Mouse (Mus musculus): ENCODE results near the gene Wdr45b. TPM values are rescaled to one million over a fixed set of nuclear protein-coding genes. Genes with fewer than 3 reads are reported as not detected.
"Not testable (repeated sequence)": the region's sequence is repeated elsewhere in the genome, so short reads cannot be mapped to it uniquely, and the experiment has no call there.

Gene Wdr45b
- total RNA-seq, 2 experiments from 2014 or later, result 42.0 to 43.6 TPM

DNA sequence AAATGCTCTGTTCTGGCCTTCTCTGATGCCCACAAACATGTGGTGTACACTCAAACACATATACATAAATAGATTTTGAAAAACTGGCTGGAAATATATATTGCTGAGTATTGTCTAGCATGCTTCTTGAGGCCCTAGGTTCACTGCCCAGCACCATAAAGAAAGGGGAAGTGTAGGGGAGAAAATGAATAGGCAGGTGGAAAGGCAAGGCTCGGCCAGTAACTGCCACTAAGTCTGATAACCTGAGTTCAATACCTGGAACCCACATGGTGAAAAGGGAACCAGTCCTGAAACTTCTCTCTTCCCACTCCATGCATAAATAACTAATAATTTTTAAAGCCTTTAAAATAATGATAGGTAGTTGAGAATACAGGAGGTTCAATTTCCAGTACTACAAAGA is 14.6 kb downstream of the Wdr45b start:
- no peak for DNase-seq
- intact Hi-C loops (cut with DNase I), result no loop called here

DNA sequence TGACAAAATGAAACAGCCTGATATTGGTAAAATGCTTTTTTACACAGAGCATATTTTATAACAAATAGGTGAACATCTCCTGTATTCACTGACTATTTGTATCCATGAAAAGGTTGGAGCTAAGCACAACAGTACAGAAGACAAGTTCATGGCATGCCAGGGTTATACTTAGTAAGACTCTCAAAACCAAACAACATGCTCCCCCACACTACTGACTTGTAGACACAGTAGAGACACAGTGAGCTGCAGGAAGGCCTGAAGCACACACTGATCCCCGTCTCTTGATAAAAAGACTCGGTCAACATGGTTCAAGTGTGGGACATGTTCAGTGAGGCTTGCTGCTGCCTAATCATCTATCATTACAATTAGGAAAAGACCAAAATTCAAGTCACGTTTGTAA is 22.6 kb downstream of the Wdr45b start:
- intact Hi-C loops (cut with DNase I), result no loop called here
- DNase-seq, result no peak

DNA sequence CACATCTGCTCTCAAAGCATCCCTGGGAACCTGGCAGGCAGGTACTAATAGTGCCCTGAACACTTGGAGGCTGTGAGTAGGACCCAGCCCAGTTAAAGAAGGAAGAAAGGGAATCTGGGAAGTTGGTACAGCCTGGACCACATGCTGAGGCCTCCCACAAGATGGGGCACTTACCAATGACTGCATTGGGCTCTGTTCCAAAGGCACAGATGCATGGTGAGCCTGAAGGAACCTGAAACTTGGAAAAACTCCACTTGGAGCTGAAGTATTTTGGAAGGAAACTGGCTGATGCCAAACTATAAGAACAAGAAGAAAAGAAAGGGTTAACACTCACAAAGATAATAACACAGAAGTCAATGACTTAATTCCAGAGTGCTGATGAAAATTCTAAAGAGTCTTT is 25.6 kb downstream of the Wdr45b start:
- no peak for DNase-seq
- intact Hi-C loops (cut with DNase I), result no loop called here

DNA sequence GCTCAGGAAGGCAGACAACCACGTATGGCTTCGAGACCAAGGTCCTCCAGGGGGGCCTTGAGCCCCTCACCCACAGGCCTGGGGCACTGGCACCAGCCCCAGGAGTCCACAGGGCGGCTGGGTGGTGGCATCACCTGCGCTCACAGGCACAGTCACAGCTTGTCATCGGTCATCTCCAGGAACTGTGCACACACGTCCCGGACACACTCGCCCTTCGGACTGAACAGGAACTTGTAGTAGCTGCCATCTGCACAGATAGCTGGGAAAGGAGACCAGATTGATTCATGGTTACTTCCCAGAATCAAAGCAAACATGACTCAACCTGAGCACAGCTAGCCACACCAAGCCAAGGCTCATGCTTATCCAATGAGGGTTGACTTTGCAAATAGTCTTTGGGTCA is 26.0 kb downstream of the Wdr45b start:
- DNase-seq, result no peak
- intact Hi-C loops (cut with DNase I), result no loop called here

DNA sequence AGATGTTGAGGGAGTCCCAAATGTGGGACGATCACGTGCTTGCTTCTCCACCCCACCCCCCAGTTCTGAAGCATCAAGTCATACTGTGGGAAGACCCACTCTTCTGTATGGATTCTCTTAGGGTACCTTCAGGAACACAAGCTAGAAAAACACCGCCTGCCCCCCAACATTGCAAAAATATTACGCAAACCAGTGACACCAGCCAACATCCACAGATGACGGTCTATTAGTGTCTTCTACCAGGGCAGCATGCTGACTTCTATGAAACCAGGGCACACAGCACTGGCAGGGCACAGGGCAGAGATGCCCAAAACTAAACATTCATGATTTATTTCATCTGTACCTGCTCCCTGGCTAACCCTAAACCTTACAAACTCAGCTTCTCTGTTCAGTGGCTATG is 27.6 kb downstream of the Wdr45b start:
- intact Hi-C loops (cut with DNase I), result no loop called here
- DNase-seq, result no peak

DNA sequence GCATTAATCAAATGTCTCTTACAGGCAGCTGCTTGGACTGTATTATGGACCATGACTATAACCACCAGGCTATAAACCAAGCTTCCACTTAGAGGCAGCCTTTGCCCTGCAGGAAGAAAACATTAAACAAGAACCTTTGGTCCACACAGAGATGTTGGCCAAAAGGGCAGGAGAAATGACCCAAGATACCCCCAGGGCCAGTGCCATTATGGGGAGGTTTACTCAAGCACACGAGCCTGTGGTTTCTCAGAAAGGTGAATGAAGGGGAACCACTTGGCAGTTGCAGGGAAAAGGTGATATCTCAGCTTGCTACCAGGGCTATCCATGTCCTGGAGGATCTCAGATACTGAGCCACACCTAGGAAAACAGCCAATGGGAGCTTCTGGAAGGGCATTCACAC is 28.2 kb downstream of the Wdr45b start:
- no peak for DNase-seq
- intact Hi-C loops (cut with DNase I), result no loop called here

DNA sequence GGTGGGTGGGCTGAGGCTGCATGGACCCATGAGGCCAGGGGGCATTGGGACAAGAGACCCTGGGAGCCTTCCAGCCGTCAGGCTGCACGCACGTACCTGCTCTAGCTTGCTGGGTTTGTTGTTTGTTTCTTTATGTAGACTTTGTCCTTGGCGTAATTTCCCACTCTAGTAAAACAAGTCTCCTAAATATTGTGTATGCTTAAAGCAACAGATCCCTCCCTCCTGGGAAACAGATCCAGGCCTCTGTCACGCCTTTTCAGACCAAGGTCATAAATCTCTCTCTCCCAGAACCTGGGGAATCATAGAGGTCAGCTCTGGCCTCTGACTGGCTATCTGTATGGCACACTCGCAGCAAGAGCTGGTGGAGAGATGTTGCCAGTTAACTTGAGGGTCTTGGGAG is 46.5 kb downstream of the Wdr45b start:
- DNase-seq; intact Hi-C loops (cut with DNase I): not testable (repeated sequence)

DNA sequence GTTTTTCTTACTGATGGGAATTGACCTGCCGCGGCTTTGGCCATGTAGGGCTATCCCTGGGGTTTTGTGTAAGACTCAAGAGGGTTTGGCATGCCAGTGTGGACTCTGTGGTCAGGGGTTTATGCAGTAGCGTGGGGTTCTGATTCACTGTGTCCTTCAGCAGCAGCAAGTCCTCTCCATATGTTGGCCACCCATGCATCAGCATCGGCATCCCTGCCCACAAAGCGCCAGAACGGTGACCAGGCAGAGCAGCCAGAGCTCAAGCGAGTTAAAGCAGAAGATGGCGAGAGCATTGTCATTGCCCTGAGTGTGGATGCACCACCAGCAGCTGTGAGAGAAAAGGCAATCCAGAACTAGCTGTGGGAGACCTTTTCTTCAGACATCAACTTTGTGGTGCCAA is 47.6 kb downstream of the Wdr45b start:
- no peak for DNase-seq
- intact Hi-C loops (cut with DNase I), result no loop called here

DNA sequence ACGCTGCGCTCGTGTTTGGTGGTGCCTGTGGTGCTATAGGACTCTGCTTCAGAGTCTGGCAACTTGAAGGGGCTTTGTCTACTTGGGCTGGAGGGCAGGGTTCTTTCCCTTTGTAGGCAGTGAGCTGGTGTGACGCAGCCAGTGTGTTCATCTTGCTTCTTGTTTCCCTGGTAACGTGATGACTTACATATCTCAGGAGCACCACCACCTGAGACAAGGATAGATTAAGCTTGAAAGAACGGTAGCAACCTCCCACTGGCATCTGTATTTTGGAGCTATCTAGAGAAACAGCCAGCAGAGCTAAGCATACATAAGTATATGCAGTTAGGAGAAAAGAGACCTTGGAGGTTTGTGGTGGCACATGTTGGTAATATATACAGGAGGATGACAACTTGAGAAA is 48.9 kb downstream of the Wdr45b start:
- intact Hi-C loops (cut with DNase I), result no loop called here
- no peak for DNase-seq

DNA sequence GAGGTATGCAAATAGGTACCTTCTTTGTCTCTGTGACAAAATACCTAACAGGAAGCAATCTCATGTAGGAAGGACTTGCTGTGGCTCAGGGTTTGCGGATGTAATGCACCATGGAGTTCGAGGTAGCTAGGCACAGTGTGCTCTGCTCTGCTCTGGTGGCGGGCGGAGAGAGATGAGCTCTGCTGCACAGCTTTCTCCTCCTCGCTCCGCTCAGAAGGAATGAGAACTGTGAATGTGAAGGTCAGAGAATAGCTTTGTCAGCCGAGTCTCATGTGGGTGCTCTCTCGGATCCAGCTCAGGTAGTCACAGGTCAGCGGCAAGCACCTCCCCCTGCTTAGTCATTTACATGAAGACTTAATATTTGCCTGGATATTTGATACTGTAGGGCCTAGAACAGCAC is 54.0 kb downstream of the Wdr45b start:
- intact Hi-C loops (cut with DNase I), result no loop called here
- no peak for DNase-seq

DNA sequence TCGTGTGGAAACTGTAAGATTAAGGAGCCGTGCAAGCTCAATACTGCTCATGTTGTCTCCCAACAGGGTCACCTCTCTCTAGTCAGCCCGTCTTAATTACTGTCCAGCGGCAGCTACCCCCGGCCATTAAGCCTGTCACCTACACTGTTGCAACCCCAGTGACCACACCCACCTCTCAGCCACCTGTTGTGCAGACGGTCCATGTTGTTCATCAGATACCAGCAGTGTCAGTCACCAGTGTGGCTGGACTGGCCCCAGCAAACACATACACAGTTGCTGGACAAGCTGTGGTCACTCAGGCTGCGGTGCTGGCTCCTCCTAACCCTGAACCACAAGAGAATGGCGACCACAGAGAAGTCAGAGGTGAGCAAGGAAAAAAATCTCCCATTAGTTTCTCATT is 55.8 kb downstream of the Wdr45b start:
- no peak for DNase-seq
- intact Hi-C loops (cut with DNase I), result no loop called here

DNA sequence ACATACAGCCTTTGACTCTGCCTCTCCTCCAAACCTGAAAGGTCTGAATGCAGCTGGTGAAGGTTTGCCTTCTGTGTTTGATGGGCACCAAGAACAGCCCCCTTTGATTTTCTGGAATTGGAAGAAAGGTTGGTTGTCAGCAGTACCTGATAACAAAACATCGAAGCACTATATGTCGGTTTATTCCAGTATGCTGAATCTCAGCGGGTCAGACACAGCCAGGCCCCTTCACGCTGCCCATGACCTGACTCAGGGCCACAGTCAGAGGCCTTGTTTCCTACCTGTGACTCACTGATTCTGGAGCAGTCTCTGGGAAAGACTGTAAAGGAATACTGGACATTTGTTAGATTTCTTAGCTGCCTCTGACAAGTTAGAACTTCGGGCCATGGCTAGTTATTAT is 59.5 kb downstream of the Wdr45b start:
- intact Hi-C loops (cut with DNase I), result no loop called here
- DNase-seq, result no peak

DNA sequence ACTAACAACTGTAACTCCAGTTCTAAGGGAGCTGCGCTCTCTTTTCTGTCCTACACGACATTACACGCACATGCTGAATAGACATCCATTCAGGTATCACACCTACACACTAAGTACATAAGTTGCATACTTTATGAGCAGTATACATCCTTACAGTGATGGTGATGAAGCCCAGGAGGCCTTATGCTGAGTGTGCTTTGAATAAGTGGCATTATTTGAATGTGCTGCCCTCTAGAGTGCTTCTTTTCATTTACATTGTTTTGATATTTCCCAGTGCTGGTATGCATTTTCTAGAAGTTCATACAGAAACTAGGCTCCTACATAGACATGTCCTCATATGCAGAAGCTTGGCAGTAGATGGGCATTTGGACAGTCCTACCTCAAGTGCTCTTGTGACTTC is 64.4 kb downstream of the Wdr45b start:
- no peak for DNase-seq
- intact Hi-C loops (cut with DNase I), result loop anchor here (5.0 kb wide), 1 partner anchor 53 kb away; the partner anchor contains the start of gene Narf

DNA sequence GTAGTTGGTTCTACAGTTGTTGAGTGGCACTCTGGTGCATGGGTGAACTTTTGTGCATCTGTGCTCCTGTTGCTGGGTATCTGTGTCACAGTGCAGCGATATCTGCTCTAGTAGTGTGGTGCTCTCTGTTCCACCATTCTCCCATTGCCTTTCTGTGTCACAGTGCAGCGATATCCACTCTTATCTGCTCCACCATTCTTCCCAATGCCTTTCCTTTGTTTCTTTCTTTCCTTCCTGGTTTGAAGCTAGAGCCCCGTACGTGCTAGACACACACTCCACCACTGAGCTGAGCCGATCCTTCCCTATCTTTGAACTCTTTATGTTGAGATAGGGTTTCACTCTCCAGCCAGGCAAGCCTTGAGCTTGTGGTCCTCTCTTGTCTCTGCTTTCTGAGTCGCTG is 71.3 kb downstream of the Wdr45b start:
- intact Hi-C loops (cut with DNase I), result no loop called here
- no peak for DNase-seq

DNA sequence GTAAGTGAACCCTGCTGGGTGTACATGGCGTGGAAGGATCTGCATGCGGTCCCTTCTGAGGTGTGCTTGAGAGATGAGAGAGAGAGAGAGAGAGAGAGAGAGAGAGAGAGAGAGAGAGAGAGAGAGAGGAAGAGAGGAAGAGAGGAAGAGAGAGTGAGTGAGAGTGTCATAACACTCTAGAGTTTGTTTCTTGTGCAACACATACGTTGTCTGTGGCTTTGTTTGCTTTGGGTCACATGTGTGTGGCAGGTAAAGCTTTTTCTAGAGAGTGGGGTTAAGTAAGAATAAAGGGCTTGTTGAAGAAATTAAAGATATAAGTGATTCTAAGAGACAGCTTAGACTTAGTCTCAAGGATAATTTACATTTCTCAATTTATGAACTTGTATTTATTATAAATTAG is 76.2 kb downstream of the Wdr45b start:
- DNase-seq, result no peak
- intact Hi-C loops (cut with DNase I), result no loop called here

DNA sequence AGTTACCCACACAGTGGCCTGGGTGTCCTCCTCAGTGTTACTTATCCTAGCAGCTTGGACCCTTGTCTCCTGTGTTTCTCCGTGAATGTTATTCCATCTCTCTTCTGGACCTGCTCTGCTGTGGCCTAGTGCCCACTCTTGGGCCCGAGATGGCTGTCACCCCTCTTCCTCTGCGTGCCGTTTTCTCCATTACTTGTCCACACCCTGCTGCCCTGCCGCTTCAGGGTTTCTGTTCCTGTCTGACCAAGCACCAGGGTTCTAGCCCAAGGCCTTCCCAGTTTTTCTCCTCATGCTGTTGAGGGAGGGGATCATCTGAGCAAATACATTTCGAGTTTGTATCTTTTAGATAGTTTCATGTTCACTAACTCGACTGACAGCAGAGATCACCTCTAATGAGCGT is 76.7 kb downstream of the Wdr45b start:
- intact Hi-C loops (cut with DNase I), result no loop called here
- DNase-seq, result no peak

Small RNA genes within 50 kb of the gene (microRNA-seq; reads per million reads assigned to microRNA genes)
- 0.54 to 1.1 reads per million in 2 experiments for gene Mir7236

Other genes with a start within 250 kb of the Wdr45b start
- gene Tex19.2, start 235.8 kb downstream of the Wdr45b start, total RNA-seq (2021), result not detected
- gene Tex19.1, start 208.3 kb downstream of the Wdr45b start, total RNA-seq (2021), result not detected
- gene Uts2r, start 194.2 kb downstream of the Wdr45b start, total RNA-seq (2021), result under 1 TPM; 0.24 to 0.43 TPM
- gene Hexdc, start 150.0 kb downstream of the Wdr45b start, total RNA-seq (2021), result 1 to 10 TPM; 9.4 to 9.5 TPM
- gene Ogfod3, start 149.7 kb downstream of the Wdr45b start, total RNA-seq (2021), result 10 to 100 TPM; 14.4 to 18.4 TPM
- 10 to 100 TPM; 10.1 to 12.1 TPM for gene Cybc1, start 125.1 kb downstream of the Wdr45b start, total RNA-seq (2021)
- 100 to 1,000 TPM; 102 to 103 TPM for gene Narf, start 117.2 kb downstream of the Wdr45b start, total RNA-seq (2021)
- 10 to 100 TPM; 19.9 to 23.7 TPM for gene Foxk2, start 94.5 kb downstream of the Wdr45b start, total RNA-seq (2021)
- 1 to 10 TPM; 2.0 to 3.3 TPM for gene Rab40b, start 33.8 kb upstream of the Wdr45b start, total RNA-seq (2021)
- gene Fn3krp, start 67.0 kb upstream of the Wdr45b start, total RNA-seq (2021), result 1 to 10 TPM; 6.9 to 8.3 TPM
- gene Fn3k, start 80.5 kb upstream of the Wdr45b start, total RNA-seq (2021), result 10 to 100 TPM; 22.2 to 23.0 TPM
- gene Tbcd, start 97.5 kb upstream of the Wdr45b start, total RNA-seq (2021), result 10 to 100 TPM; 13.9 to 14.3 TPM
- gene Zfp750, start 164.9 kb upstream of the Wdr45b start, total RNA-seq (2021), result not detected

All from heart, postnatal 14 days (tissue).